In genomic region chr7:119019537-119019936, GRCm38 (mm10) we compare ENCODE assay signal across 9 mouse cellular contexts. TPM values are rescaled to one million over a fixed set of nuclear protein-coding genes. Genes with fewer than 3 reads are reported as not detected.
DNase-seq lines count a peak whose midpoint lies in the region; ATAC-seq and TF ChIP-seq lines count a peak whose summit lies in the region.
"Had no signal": no experiment of that assay in that cellular context is flagged by ENCODE, and none has a peak within 500 bp of the region (broad histone marks: within the 10 kb centered on the region; RNA-seq: fewer than 3 reads in every experiment).

No protein-coding gene starts in this region.

- no peaks in the 10 kb centered on the region for H3K4me1 ChIP-seq in spleen, adult 2 months (ENCODE audit: control insufficient read depth, insufficient read depth, insufficient read length)
- H3K4me1 ChIP-seq in forebrain, embryonic 13.5 days: no peaks in the 10 kb centered on the region
- no peaks in the 10 kb centered on the region for H3K4me1 ChIP-seq in lung, postnatal 0 days (ENCODE audit: insufficient read depth, low read depth, low read length)

- no peaks in the 10 kb centered on the region for H3K36me3 ChIP-seq in spleen, adult 2 months (ENCODE audit: control insufficient read depth, insufficient read depth, low read length)
- no peaks in the 10 kb centered on the region for H3K36me3 ChIP-seq in forebrain, embryonic 13.5 days (ENCODE audit: poor library complexity, severe bottlenecking)
- H3K36me3 ChIP-seq in lung, postnatal 0 days (ENCODE audit: insufficient read depth, low read length): no peaks in the 10 kb centered on the region

- no peaks in the 10 kb centered on the region for H3K9me3 ChIP-seq in forebrain, embryonic 13.5 days (replicated peaks)
- H3K9me3 ChIP-seq in lung, postnatal 0 days (ENCODE audit: low read length): no peaks in the 10 kb centered on the region

- 22% methylated on average over 4 of the region's 4 CpGs for WGBS in spleen, adult 2 months
- 17% methylated on average over 4 of the region's 4 CpGs for WGBS in forebrain, embryonic 13.5 days
- WGBS in lung, postnatal 0 days: 14% methylated on average over 4 of the region's 4 CpGs

- no peak for TF ChIP-seq POLR2A in spleen, adult 2 months (IDR thresholded peaks at IDR 0.05; ENCODE audit: low read depth, low read length)

- ATAC-seq in forebrain, embryonic 13.5 days: peak; percentile 82
- no peak; the same call in 1 of the 2 replicates for ATAC-seq in lung, postnatal 0 days
- no peak for ATAC-seq in monocyte, adult 5-6 weeks (replicated peaks; ENCODE audit: insufficient number of reproducible peaks, low FRiP score, low TSS enrichment, poor library complexity, severe bottlenecking)

- H3K4me3 ChIP-seq in spleen, adult 2 months (ENCODE audit: extremely low read depth, insufficient read depth, insufficient read length): no peak overlapping the region
- no peak overlapping the region for H3K4me3 ChIP-seq in forebrain, embryonic 13.5 days
- no peak overlapping the region for H3K4me3 ChIP-seq in lung, postnatal 0 days (ENCODE audit: low read depth, low read length)
- H3K4me3 ChIP-seq: erythroblast, embryonic 14.5 days had no signal

- H3K27me3 ChIP-seq in spleen, adult 2 months (ENCODE audit: control insufficient read depth, insufficient read depth, low read length): no peaks in the 10 kb centered on the region
- no peaks in the 10 kb centered on the region; the same call in 1 of the 2 replicates for H3K27me3 ChIP-seq in forebrain, embryonic 13.5 days
- no peaks in the 10 kb centered on the region for H3K27me3 ChIP-seq in lung, postnatal 0 days (replicated peaks; ENCODE audit: insufficient read depth, low read length)

- H3K9ac ChIP-seq in forebrain, embryonic 13.5 days: no peak overlapping the region
- H3K9ac ChIP-seq in lung, postnatal 0 days (replicated peaks; ENCODE audit: low read depth): no peak overlapping the region

- peak; percentile 8; the same call in 1 of the 2 replicates for TF ChIP-seq CTCF in spleen, adult 2 months (IDR thresholded peaks at IDR 0.05; ENCODE audit: extremely low read depth, insufficient read depth, insufficient read length, insufficient replicate concordance)
- peak; percentile 76 for TF ChIP-seq CTCF in lung, postnatal 0 days (IDR thresholded peaks at IDR 0.05)

- TF ChIP-seq EP300 in lung, postnatal 0 days (IDR thresholded peaks at IDR 0.05): no peak

- no peak overlapping the region for H3K4me2 ChIP-seq in forebrain, embryonic 13.5 days
- H3K4me2 ChIP-seq in lung, postnatal 0 days (replicated peaks; ENCODE audit: low read depth, low read length): no peak overlapping the region

- DNase-seq in spleen, adult 2 months (ENCODE audit: low read depth in 1 of 2, low spot score in 2 of 2): no peak
- no peak for DNase-seq in spleen, postnatal 14 days (ENCODE audit: low spot score in 2 of 2)
- DNase-seq in adrenal gland, postnatal 36 days: peak; percentile 74 to 78
- peak; percentile 51 for DNase-seq in kidney, adult 18-20 months
- DNase-seq in lung, postnatal 0 days (ENCODE audit: low spot score): peak; percentile 34
- peak; percentile 70 for DNase-seq in right cerebral cortex, postnatal 14 days

- no peak overlapping the region for H3K27ac ChIP-seq in spleen, adult 2 months (ENCODE audit: insufficient read depth, low read length)
- H3K27ac ChIP-seq in forebrain, embryonic 13.5 days: no peak overlapping the region
- H3K27ac ChIP-seq in lung, postnatal 0 days (ENCODE audit: low read length): no peak overlapping the region

RNA-seq across cellular contexts. Expression of gene Gprc5b, which starts 24.5 kb away (rescaled TPM):
- polyA plus RNA-seq in spleen, adult 2 months (2012; rRNA removed): 8.1 and 8.5 TPM in 2 replicates
- 100 to 1,000 TPM; 111 to 184 TPM for total RNA-seq in adrenal gland, postnatal 36 days (2021)
- 8.4 and 9.7 TPM in 2 replicates for polyA plus RNA-seq in forebrain, embryonic 13.5 days (2015; fragmentation: Nextera tagmentation; extraction: Ambion mirVana)
- 2.1 and 2.7 TPM in 2 replicates for polyA plus RNA-seq in lung, postnatal 0 days (2015; fragmentation: Nextera tagmentation; extraction: Ambion mirVana)
- 0.97 TPM in 1 of 3 replicates, not detected in the others for total RNA-seq in monocyte, adult 5-6 weeks (2017)

Comparison
In these comparisons a context has a peak if more than half of its experiments do, and no peak if none do; other contexts are left out.
1. DNase-seq: peak in adrenal gland, postnatal 36 days (2 of 2), kidney, adult 18-20 months (single experiment), lung, postnatal 0 days (single experiment) and right cerebral cortex, postnatal 14 days (single experiment); none in spleen, adult 2 months (0 of 2) and spleen, postnatal 14 days (0 of 2).